Mouse (Mus musculus) brown adipose tissue, adult 24 weeks (tissue): ENCODE data around the gene Pde4c. TPM values are rescaled to one million over a fixed set of nuclear protein-coding genes. Genes with fewer than 3 reads are reported as not detected.

Source experiments
- H3K27ac ChIP-seq: fragments of 200-500 bp; replicated peaks from 2 replicates; pipeline ENCODE4 v1.5.1; 2012; ENCODE audit warnings: low read depth, mild to moderate bottlenecking, low read length
- H3K4me1 ChIP-seq: fragments of 200-500 bp; 2 replicates; pipeline ENCODE4 v1.6.1; 2012; ENCODE audit warnings: low read length, mixed read lengths; ENCODE audit not compliant: control insufficient read depth, insufficient read depth, insufficient read length
- H3K4me3 ChIP-seq: fragments of 200-500 bp; 2 replicates; pipeline ENCODE4 v1.5.1; 2012; ENCODE audit warnings: low read depth, mild to moderate bottlenecking, low read length, moderate library complexity; ENCODE audit not compliant: insufficient read depth
- polyA plus RNA-seq: library from polyadenylated mRNA; stranded (reverse); fragments of >200 nt; gene quantifications from 2 replicates; pipeline ENCODE4 v1.2.4, GENCODE M21; 2012; ENCODE audit not compliant: missing spikeins, insufficient read depth, insufficient read length

Pde4c gene
- polyA plus RNA-seq: 0.36 and 1.7 TPM in 2 replicates

GRCm38 (mm10) chr8:70723486-70724210 lies at the start of gene Pde4c:
Pde4c (plus strand) TSS chr8:70723720.
- no peak within 1 kb of the TSS for H3K27ac ChIP-seq
- H3K4me1 ChIP-seq: no peaks in the 10 kb centered on the region
- H3K4me3 ChIP-seq: no peak within 1 kb of the TSS

DNA sequence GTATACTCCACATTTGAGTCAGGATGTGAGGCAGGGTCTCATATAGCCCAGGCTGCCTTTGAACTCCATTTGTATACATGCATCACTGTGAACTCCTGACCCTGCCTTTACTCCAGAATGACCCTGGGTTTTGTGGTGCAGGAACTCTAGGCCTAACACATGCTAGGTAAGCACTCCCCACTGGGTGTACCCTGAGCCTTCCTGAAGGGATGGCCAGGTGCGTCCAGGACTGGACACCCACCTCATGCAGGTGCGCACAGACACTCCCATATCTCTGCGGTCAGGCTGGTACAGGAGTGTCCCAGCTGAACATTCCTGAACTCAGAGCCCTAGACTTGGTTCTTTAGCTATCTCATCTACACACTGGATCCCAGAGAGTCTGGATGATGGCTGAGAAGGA lies 49.4 kb upstream of the Pde4c start:
- Histone ChIP-seq H3K4me3 (peak overlapping the region; percentile 54), H3K27ac (peak overlapping the region; percentile 96), H3K4me1 (peaks cover 11% of the 10 kb centered on the region)

- Histone ChIP-seq H3K4me1 (peaks cover 11% of the 10 kb centered on the region), H3K4me3 (no peak overlapping the region), H3K27ac (peak overlapping the region; percentile 96)
Observed at GRCm38 (mm10) chr8:70674716-70675115, 48.8 kb upstream of the Pde4c start.

DNA sequence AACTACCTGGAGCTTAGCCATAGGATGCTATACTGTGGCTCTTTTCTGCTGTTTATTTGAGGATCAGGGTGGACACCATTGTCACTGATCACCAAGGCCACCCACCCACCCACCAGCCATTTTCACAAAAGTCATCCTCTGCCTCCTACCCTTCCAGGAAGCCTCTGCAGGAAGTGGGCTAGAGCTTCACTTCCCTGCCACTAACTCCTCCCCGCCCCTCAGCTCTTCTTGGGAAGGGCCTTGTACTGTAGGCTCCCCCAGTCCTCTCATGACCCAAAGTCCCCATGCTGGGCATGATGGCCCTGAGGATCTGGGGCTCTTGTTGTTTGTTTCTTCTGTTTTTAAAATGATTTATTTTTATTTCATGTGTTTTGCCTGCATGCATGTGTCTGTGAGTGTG lies 48.2 kb upstream of the Pde4c start:
- H3K4me1 ChIP-seq: peaks cover 11% of the 10 kb centered on the region
- 0 out of 2 replicates have a peak overlapping the region, but pooled peaks have one; percentile 11 for H3K27ac ChIP-seq
- no peak overlapping the region for H3K4me3 ChIP-seq

GRCm38 (mm10) chr8:70677451-70678080 lies 46.0 kb upstream of the Pde4c start:
- Histone ChIP-seq H3K4me1 (peaks cover 11% of the 10 kb centered on the region), H3K27ac (no peak overlapping the region), H3K4me3 (no peak overlapping the region)

DNA sequence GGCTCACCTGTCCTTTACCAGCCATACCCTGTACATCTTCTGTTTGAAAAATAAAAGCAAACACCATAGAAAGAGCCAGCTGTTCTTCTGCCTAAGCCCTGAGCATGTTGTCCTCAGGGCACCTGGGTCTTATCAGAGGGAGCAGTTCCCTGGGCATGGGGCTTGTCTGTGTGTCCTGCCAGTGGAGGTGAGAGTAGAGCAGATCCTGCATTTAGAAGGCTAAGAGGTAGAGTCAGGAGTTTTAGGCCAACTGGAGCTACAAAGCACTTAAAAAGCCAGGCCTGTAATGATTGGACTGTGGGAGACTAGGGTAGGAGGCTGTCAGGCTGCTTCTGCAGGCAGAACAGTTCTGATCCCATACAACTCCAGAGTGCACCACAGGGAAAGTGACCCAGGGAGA lies 44.8 kb upstream of the Pde4c start:
- H3K4me3 ChIP-seq: no peak overlapping the region
- H3K4me1 ChIP-seq: peaks cover 11% of the 10 kb centered on the region
- no peak overlapping the region for H3K27ac ChIP-seq

- peaks cover 6% of the 10 kb centered on the region; the same call in 1 of the 2 replicates for H3K4me1 ChIP-seq
- H3K4me3 ChIP-seq: no peak overlapping the region
- H3K27ac ChIP-seq: no peak overlapping the region
Observed at GRCm38 (mm10) chr8:70679404-70679803, 44.1 kb upstream of the Pde4c start.

- no peaks in the 10 kb centered on the region for H3K4me1 ChIP-seq
- H3K27ac ChIP-seq: no peak overlapping the region
- H3K4me3 ChIP-seq: no peak overlapping the region
Observed at GRCm38 (mm10) chr8:70680039-70680438, 43.5 kb upstream of the Pde4c start.

- H3K4me1 ChIP-seq: no peaks in the 10 kb centered on the region
- H3K27ac ChIP-seq: no peak overlapping the region
- H3K4me3 ChIP-seq: no peak overlapping the region
Observed at GRCm38 (mm10) chr8:70681410-70681809, 42.1 kb upstream of the Pde4c start.

DNA sequence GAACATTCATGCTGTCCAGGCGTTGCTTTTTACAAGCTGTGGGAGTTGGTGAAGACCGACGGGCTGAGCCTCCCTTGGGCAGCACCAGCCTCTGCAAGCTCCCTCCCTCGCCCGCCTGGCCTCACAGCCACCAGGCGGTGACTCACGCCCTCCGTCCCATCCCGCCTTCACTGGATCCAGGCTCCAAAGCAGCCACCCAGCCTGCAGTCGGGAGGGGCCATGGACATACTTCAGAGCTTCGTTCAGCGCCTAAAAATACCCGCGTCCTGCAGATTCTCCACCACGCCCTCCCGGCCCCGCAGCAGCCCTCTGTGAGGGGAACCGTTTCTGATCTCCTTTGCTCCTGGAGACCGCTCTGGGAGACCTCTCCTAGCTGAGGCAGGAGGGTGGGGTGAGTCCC lies 41.3 kb upstream of the Pde4c start:
- no peak overlapping the region for H3K27ac ChIP-seq
- H3K4me3 ChIP-seq: no peak overlapping the region
- no peaks in the 10 kb centered on the region for H3K4me1 ChIP-seq

DNA sequence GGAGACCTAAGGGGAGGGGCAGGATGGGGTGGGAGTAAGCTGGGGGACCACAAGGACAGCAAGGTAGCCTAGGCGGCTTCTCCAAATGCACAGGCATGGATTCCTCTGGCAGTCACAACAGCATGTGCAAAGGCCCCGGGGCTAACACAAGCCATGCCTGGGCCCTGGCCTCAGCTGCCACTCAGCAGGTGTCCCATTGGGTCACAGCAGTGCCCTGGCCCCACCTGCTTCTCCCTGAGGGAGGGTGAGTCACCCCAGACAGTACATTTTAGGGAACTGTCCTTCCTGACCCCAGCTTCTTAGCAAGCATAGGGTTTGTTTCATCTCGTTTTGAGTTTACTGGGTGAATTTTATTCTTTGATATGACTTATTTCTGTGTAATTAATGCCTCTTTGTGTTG lies 40.8 kb upstream of the Pde4c start:
- Histone ChIP-seq H3K4me3 (no peak overlapping the region), H3K4me1 (peaks cover 3% of the 10 kb centered on the region; the same call in 1 of the 2 replicates), H3K27ac (no peak overlapping the region)

DNA sequence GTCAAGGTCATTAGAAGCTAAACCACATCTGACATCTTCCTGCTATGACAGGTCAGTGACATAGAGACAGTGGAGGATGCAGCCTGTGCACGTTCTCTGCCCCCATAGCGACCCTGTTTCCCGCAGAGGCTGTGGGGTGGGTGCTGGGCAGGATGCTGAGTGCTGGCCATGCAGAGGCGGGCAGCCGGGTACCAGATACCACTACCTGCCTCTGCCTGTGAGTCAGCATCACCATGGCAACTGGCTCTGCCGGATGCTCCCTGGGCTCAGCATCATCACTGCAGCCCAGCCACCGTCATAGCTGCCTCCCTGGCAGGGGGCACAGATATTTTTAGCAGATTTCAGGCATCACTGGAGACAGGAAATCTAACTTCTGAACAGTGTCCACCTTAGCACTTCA lies 39.2 kb upstream of the Pde4c start:
- no peak overlapping the region for H3K4me3 ChIP-seq
- peaks cover 3% of the 10 kb centered on the region; the same call in 1 of the 2 replicates for H3K4me1 ChIP-seq
- no peak overlapping the region for H3K27ac ChIP-seq

GRCm38 (mm10) chr8:70687576-70687975 lies 35.9 kb upstream of the Pde4c start:
- no peak overlapping the region for H3K4me3 ChIP-seq
- H3K27ac ChIP-seq: no peak overlapping the region
- H3K4me1 ChIP-seq: peaks cover 6% of the 10 kb centered on the region; the same call in 1 of the 2 replicates

DNA sequence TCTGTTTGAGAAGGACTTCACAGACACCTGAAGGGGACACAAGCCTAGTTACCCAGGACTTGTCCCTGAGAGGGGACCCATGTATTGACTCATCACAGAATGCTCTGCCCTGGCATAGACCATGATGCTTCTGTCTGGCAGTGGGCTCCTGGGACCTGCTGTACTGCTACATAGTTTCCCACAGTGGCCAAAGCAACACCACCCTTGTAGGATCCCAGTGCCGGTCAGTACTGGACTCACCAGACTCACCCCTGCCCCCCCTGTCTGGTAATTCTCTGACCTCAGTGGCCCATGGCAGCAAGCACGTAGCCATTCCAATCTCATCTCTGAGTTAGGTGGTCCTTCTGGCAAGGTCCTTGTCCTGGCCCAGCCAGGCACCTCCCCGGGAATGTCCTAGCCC lies 35.4 kb upstream of the Pde4c start:
- Histone ChIP-seq H3K4me3 (no peak overlapping the region), H3K4me1 (peaks cover 6% of the 10 kb centered on the region; the same call in 1 of the 2 replicates), H3K27ac (no peak overlapping the region)

DNA sequence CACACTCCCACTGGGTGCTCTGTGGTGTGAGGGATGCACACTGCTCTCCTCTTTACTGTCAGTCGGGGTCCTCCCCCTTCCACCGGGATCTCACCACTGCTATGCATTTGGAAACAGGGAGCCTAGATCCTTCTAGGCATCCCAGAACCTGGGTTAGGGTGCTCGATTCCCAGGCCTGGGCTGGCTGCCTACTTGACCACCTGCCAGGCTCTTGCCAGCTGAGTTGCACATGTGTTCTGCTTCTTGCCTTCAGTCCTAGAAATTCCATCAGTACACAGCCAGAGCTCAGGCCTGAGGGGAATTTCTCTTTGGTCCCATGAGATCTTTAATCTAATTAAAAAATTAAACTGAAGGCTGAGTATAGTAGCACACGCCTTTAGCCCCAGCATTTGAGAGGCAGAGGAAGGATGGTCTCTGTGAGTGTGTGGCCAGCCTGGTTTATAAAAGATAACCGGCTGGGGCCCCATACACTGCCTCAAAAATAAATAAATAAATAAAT lies 33.6 kb upstream of the Pde4c start:
- H3K27ac ChIP-seq: no peak overlapping the region
- H3K4me1 ChIP-seq: peaks cover 6% of the 10 kb centered on the region; the same call in 1 of the 2 replicates

DNA sequence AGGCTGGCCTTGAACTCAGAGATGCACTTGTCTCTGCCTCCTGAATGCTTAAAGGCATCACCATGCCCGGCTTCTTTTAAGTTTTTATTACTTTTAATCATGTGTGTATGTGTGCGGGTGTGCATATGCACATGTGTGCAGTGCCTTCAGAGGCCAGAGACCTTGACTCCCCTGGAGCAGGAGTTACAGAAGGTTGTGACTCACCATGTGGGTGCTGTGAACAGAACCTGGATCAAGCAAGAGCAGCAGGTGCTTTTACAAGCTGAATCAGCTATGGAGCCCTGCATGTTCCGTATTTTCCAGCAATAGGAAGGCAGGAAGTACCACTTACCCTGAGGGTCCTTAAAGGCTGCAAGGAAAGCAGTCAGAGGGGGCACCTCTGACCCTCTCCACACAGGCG lies 32.3 kb upstream of the Pde4c start:
- peaks cover 14% of the 10 kb centered on the region for H3K4me1 ChIP-seq
- no peak overlapping the region for H3K4me3 ChIP-seq
- H3K27ac ChIP-seq: no peak overlapping the region

More for the DNA sequence above, 33.6 kb upstream of the Pde4c start:
- no peak overlapping the region for H3K4me3 ChIP-seq
